Mouse (Mus musculus) hindbrain, postnatal 0 days (tissue): ENCODE results near the gene Txlng. TPM values are rescaled to one million over a fixed set of nuclear protein-coding genes. Genes with fewer than 3 reads are reported as not detected.
"Not testable (repeated sequence)": the region's sequence is repeated elsewhere in the genome, so short reads cannot be mapped to it uniquely, and the experiment has no call there.

Experiments
- ATAC-seq: fragments of 200-750 bp; cut with Nextera tagmentation; 2 replicates; pipeline ENCODE4 v1.8.0; 2017; ENCODE audit warnings: mild to moderate bottlenecking, moderate TSS enrichment, moderate library complexity
- DNase-seq: peaks from one replicate; pipeline ENCODE4 v3.0.0-alpha.2; 2015; ENCODE audit warnings: low spot score
- H3K27ac ChIP-seq: fragments of 300-500 bp; sonication (generic); 2 replicates; pipeline ENCODE4 v1.5.1; 2014; ENCODE audit warnings: mild to moderate bottlenecking
- H3K27me3 ChIP-seq: fragments of 300-500 bp; sonication (generic); 2 replicates; pipeline ENCODE4 v1.6.1; 2014; ENCODE audit warnings: low read length, mixed read lengths; ENCODE audit not compliant: insufficient read depth
- H3K36me3 ChIP-seq: fragments of 300-500 bp; sonication (generic); 2 replicates; pipeline ENCODE4 v1.6.1; 2014; ENCODE audit warnings: low read length, mixed read lengths; ENCODE audit not compliant: insufficient read depth
- H3K4me1 ChIP-seq: fragments of 300-500 bp; sonication (generic); 2 replicates; pipeline ENCODE4 v1.6.1; 2014; ENCODE audit warnings: antibody characterized with exemption, low read length, mixed read lengths; ENCODE audit not compliant: insufficient read depth
- H3K4me2 ChIP-seq: fragments of 300-500 bp; sonication (generic); 2 replicates; pipeline ENCODE4 v1.6.1; 2014; ENCODE audit warnings: low read depth, mild to moderate bottlenecking, low read length, moderate library complexity, mixed read lengths
- H3K4me3 ChIP-seq: fragments of 300-500 bp; sonication (generic); 2 replicates; pipeline ENCODE4 v1.5.1; 2014; ENCODE audit warnings: low read length
- H3K9ac ChIP-seq: fragments of 300-500 bp; sonication (generic); replicated peaks from 2 replicates; pipeline ENCODE4 v1.6.1; 2014; ENCODE audit warnings: mild to moderate bottlenecking, low read length, moderate library complexity, mixed read lengths
- H3K9me3 ChIP-seq: fragments of 300-500 bp; sonication (generic); 2 replicates; pipeline ENCODE4 v1.6.1; 2016; ENCODE audit warnings: low read length, mixed read lengths
- CTCF ChIP-seq: IDR thresholded peaks from 2 replicates; pipeline ENCODE4 v1.5.1; 2016; ENCODE audit warnings: antibody characterized with exemption, control low read depth, low read depth
- WGBS: fragments of 180-500 bp; shearing (Covaris S2); extraction: QIAGEN DNeasy Blood & Tissue Kit; methylation state at CpG from one replicate; pipeline ENCODE4 v1.1.7; 2014; 5-methylcytosine and 5-hydroxymethylcytosine counted together
- polyA plus RNA-seq: library from polyadenylated mRNA; unstranded; fragments of >200 nt; fragmentation: Nextera tagmentation; extraction: Ambion mirVana; gene quantifications from 2 replicates; pipeline ENCODE4 v1.2.1, GENCODE M21; 2015
- total RNA-seq: library from RNA; depleted of rRNA; stranded (reverse); fragments of >200 nt; gene quantifications from 2 replicates; pipeline ENCODE4 v1.2.3, GENCODE M21; 2014

Gene Txlng
- total and polyA plus RNA-seq, 2 experiments from 2014 or later: 8.3 to 11.8 TPM

- Histone ChIP-seq H3K36me3 (no peaks in the 10 kb centered on the region), H3K4me1 (no peaks in the 10 kb centered on the region), H3K27me3 (no peaks in the 10 kb centered on the region), H3K4me2 (peak overlapping the region; percentile 76), H3K9ac (peak overlapping the region; percentile 51), H3K4me3 (peak overlapping the region; percentile 51), H3K9me3 (no peaks in the 10 kb centered on the region), H3K27ac (peak overlapping the region; percentile 64; the same call in 1 of the 2 replicates)
- 28% methylated on average over 20 of the region's 20 CpGs for WGBS
- DNase-seq: peak; percentile 8
- TF ChIP-seq CTCF: no peak
- peak; percentile 24 for ATAC-seq
These were observed 471 bp downstream of the Txlng start for GRCm38 (mm10) chrX:162828783-162829182.

GRCm38 (mm10) chrX:162828016-162828415 lies 1.2 kb downstream of the Txlng start:
- H3K4me3 ChIP-seq: peak overlapping the region; percentile 51
- TF ChIP-seq CTCF: no peak
- no peaks in the 10 kb centered on the region for H3K4me1 ChIP-seq
- no peak overlapping the region for H3K27ac ChIP-seq
- no peaks in the 10 kb centered on the region for H3K9me3 ChIP-seq
- WGBS: 45% methylated on average over 6 of the region's 6 CpGs
- H3K9ac ChIP-seq: peak overlapping the region; percentile 51; the same call in 1 of the 2 replicates
- no peaks in the 10 kb centered on the region for H3K36me3 ChIP-seq
- DNase-seq: no peak
- H3K4me2 ChIP-seq: peak overlapping the region; percentile 76
- no peaks in the 10 kb centered on the region for H3K27me3 ChIP-seq
- no peak for ATAC-seq

GRCm38 (mm10) chrX:162800371-162800770 lies 28.9 kb downstream of the Txlng start:
- ATAC-seq (peak; percentile 40; the same call in 1 of the 2 replicates), DNase-seq (peak; percentile 57)
- Histone ChIP-seq H3K36me3 (no peaks in the 10 kb centered on the region), H3K27ac (no peak overlapping the region), H3K9ac (no peak overlapping the region), H3K4me2 (no peak overlapping the region), H3K9me3 (no peaks in the 10 kb centered on the region), H3K4me3 (no peak overlapping the region), H3K27me3 (no peaks in the 10 kb centered on the region), H3K4me1 (no peaks in the 10 kb centered on the region)
- TF ChIP-seq CTCF: peak; percentile 67

GRCm38 (mm10) chrX:162791392-162791791 lies 37.9 kb downstream of the Txlng start:
- not testable (repeated sequence) for H3K36me3 ChIP-seq, H3K27me3 ChIP-seq, H3K4me2 ChIP-seq, H3K9ac ChIP-seq, H3K27ac ChIP-seq, ATAC-seq, DNase-seq, H3K4me3 ChIP-seq, H3K9me3 ChIP-seq, H3K4me1 ChIP-seq
- TF ChIP-seq CTCF: peak; percentile 15; the same call in 1 of the 2 replicates
- WGBS: 83% methylated on average over 5 of the region's 5 CpGs

GRCm38 (mm10) chrX:162788372-162788771 lies 40.9 kb downstream of the Txlng start:
- 61% methylated on average over 1 of the region's 1 CpGs for WGBS

GRCm38 (mm10) chrX:162770726-162771125 lies 58.5 kb downstream of the Txlng start:
- 62% methylated on average over 1 of the region's 1 CpGs for WGBS
- H3K27ac ChIP-seq: no peak overlapping the region
- ATAC-seq: no peak
- no peaks in the 10 kb centered on the region for H3K4me1 ChIP-seq
- H3K9ac ChIP-seq: no peak overlapping the region
- 0 out of 2 replicates have a peak, but pooled peaks cover 4% of the 10 kb centered on the region for H3K36me3 ChIP-seq
- no peak for TF ChIP-seq CTCF
- no peak overlapping the region for H3K4me3 ChIP-seq
- H3K27me3 ChIP-seq: no peaks in the 10 kb centered on the region
- no peaks in the 10 kb centered on the region for H3K9me3 ChIP-seq
- no peak for DNase-seq
- H3K4me2 ChIP-seq: no peak overlapping the region

More at GRCm38 (mm10) chrX:162788372-162788771, 40.9 kb downstream of the Txlng start:
- H3K4me2 ChIP-seq: no peak overlapping the region
- no peaks in the 10 kb centered on the region for H3K27me3 ChIP-seq
- no peaks in the 10 kb centered on the region for H3K4me1 ChIP-seq
- no peak overlapping the region for H3K27ac ChIP-seq
- H3K9me3 ChIP-seq: no peaks in the 10 kb centered on the region
- no peaks in the 10 kb centered on the region; the same call in 1 of the 2 replicates for H3K36me3 ChIP-seq
- DNase-seq (no peak), ATAC-seq (no peak)
- no peak for TF ChIP-seq CTCF
- no peak overlapping the region for H3K9ac ChIP-seq
- no peak overlapping the region for H3K4me3 ChIP-seq

GRCm38 (mm10) chrX:162761716-162762395 lies 67.4 kb downstream of the Txlng start:
- no peaks in the 10 kb centered on the region for H3K9me3 ChIP-seq
- ATAC-seq (no peak), DNase-seq (peak; percentile 27)
- H3K9ac ChIP-seq: peak overlapping the region; percentile 65; the same call in 1 of the 2 replicates
- H3K4me1 ChIP-seq: no peaks in the 10 kb centered on the region
- H3K4me2 ChIP-seq: peak overlapping the region; percentile 57
- TF ChIP-seq CTCF: no peak
- WGBS: 48% methylated on average over 9 of the region's 9 CpGs
- H3K4me3 ChIP-seq: peak overlapping the region; percentile 60
- peak overlapping the region; percentile 94; the same call in 1 of the 2 replicates for H3K27ac ChIP-seq
- H3K27me3 ChIP-seq: no peaks in the 10 kb centered on the region
- no peaks in the 10 kb centered on the region for H3K36me3 ChIP-seq
